Mouse (Mus musculus) kidney, embryonic 16.5 days (tissue): ENCODE data around the gene Ptpre. TPM values are rescaled to one million over a fixed set of nuclear protein-coding genes. Genes with fewer than 3 reads are reported as not detected.
A peak's percentile ranks its signal among the peaks of the same experiment; 100 is the strongest.

Experiments
- ATAC-seq: fragments of 200-750 bp; cut with Nextera tagmentation; 2 replicates; pipeline ENCODE4 v1.8.0; 2017; ENCODE audit warnings: moderate TSS enrichment; ENCODE audit not compliant: low FRiP score, low TSS enrichment
- H3K27ac ChIP-seq: fragments of 300-500 bp; sonication (generic); 2 replicates; pipeline ENCODE4 v1.5.1; 2014; ENCODE audit warnings: low read length
- H3K27me3 ChIP-seq: fragments of 300-500 bp; sonication (generic); 2 replicates; pipeline ENCODE4 v1.6.1; 2014; ENCODE audit warnings: low read length, control low read depth, mixed read lengths; ENCODE audit not compliant: insufficient read depth
- H3K36me3 ChIP-seq: fragments of 300-500 bp; sonication (generic); 2 replicates; pipeline ENCODE4 v1.6.1; 2014; ENCODE audit warnings: low read length, control low read depth, mixed read lengths; ENCODE audit not compliant: insufficient read depth
- H3K4me1 ChIP-seq: fragments of 300-500 bp; sonication (generic); 2 replicates; pipeline ENCODE4 v1.6.1; 2014; ENCODE audit warnings: low read length, control low read depth, mixed read lengths; ENCODE audit not compliant: insufficient read depth
- H3K4me2 ChIP-seq: fragments of 300-500 bp; sonication (generic); replicated peaks from 2 replicates; pipeline ENCODE4 v1.6.1; 2014; ENCODE audit warnings: low read depth, low read length
- H3K4me3 ChIP-seq: fragments of 300-500 bp; sonication (generic); 2 replicates; pipeline ENCODE4 v1.5.1; 2014; ENCODE audit warnings: mild to moderate bottlenecking, low read length
- H3K9ac ChIP-seq: fragments of 300-500 bp; sonication (generic); replicated peaks from 2 replicates; pipeline ENCODE4 v1.6.1; 2014; ENCODE audit warnings: low read length
- H3K9me3 ChIP-seq: fragments of 300-500 bp; sonication (generic); 2 replicates; pipeline ENCODE4 v1.6.1; 2016; ENCODE audit warnings: low read length, control low read depth
- WGBS: fragments of 180-500 bp; shearing (Covaris S2); extraction: QIAGEN DNeasy Blood & Tissue Kit; methylation state at CpG from one replicate; pipeline ENCODE4 v1.1.7; 2014; 5-methylcytosine and 5-hydroxymethylcytosine counted together
- polyA plus RNA-seq: library from polyadenylated mRNA; unstranded; fragments of >200 nt; fragmentation: Nextera tagmentation; extraction: Ambion mirVana; gene quantifications from 2 replicates; pipeline ENCODE4 v1.2.1, GENCODE M21; 2015

The Ptpre gene
- polyA plus RNA-seq, 1 experiment from 2014 or later = 1.3 TPM

DNA sequence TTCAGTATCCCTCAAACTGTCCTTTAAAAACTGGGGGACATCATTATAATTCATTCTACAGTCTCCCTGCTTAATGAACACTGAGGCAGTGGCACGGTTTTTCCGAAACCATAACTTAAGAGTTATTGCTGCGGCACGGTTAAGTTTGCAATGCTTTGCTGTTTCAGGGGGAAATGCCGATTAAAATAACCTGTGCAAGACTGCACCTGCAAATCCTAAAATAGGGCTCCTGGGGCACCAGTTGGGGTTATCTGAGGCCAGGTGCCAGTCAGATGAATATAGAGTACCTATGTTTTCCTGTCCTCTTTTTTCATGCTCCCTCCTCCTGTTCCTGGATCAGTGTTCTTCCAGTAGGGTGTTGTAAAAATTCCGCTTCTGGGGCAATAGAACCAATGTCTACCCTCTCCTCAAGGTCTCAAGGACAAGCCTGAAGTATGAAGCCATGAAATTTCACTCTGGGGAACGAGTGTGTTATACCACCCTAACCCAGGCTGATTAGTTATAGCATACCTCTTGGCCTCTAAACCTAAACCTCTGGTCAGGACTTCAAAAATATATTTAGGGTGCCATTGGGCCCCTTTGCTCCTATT is 179.8 kb downstream of the Ptpre start:
- Histone ChIP-seq H3K27me3 (no peaks in the 10 kb centered on the region), H3K36me3 (peaks cover 3% of the 10 kb centered on the region; the same call in 1 of the 2 replicates), H3K4me3 (peak overlapping the region; percentile 97), H3K9ac (peak overlapping the region; percentile 68), H3K9me3 (no peaks in the 10 kb centered on the region), H3K4me1 (peaks cover 19% of the 10 kb centered on the region), H3K4me2 (peak overlapping the region; percentile 69), H3K27ac (no peak overlapping the region)
- WGBS = 55% methylated on average over 7 of the region's 7 CpGs
- no peak for ATAC-seq

DNA sequence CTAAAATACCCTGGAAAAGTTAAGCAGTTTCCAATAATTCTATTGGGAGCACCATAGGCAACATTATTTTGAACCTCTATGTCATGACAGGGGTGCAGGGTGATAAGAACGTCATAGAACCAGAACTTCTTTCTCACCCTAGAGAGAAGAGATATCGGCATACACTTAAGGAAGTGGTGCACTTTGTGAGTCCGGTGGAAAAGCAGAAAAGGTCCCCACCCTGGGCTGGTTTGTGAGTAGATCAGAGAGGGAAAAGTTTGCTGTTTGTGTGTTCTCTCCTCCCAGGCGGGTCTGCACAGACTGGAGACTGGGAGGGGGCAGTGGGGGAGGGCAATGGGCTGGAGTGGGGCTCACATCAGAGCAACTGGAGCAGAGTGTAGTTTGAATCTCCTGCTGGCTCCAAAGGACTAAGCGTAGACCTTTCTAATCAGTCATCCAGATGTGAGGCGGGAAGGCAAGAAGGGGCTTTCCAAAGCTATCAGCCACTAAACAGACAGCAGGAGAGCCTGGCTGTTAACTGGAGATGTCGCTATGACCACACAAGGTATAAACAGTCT is 184.2 kb downstream of the Ptpre start:
- peaks cover 4% of the 10 kb centered on the region for H3K4me1 ChIP-seq
- WGBS = 81% methylated on average over 7 of the region's 7 CpGs
- no peak for ATAC-seq

DNA sequence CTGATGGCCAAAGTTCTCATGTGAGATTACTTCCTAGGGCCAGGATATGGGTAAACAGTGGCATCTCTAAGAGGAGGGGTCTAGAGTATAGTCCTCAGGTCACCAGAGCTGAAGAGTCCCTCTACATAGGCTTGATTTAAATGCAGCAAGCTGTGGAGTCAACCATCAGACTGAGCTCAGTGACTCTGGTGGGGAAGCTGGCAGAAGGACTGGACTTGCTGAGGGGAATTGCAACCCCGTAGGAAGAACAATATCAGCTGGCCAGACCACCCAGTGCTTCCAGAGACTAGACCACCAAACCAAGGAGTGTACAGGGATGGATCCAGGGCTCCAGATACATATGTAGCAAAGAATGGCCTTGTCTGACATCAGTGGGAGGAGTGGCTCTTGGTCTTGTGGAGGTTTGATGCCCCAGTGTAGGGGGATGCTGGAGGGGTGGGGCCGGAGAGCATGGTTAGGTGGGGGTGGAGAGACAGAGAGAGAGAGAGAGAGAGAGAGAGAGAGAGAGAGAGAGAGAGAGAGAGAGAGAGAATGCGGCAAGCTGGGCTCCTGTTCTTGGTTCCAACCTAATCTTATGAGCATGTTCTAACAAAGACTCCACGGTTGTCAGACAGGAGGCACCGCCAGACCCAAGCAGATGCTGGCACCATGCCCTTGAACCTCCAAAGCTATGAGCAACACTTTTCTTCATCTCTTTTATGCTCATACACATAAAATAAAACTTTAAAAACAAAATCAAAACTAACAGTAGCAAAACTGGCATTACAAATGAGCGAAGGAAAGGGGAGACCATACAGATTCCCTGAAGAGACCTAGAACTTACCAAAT is 184.9 kb downstream of the Ptpre start:
- Histone ChIP-seq H3K4me1 (no peaks in the 10 kb centered on the region; the same call in 1 of the 2 replicates), H3K36me3 (no peaks in the 10 kb centered on the region), H3K4me3 (no peak overlapping the region), H3K27ac (no peak overlapping the region), H3K9me3 (no peaks in the 10 kb centered on the region), H3K9ac (no peak overlapping the region), H3K27me3 (no peaks in the 10 kb centered on the region), H3K4me2 (no peak overlapping the region)
- no peak for ATAC-seq
- 89% methylated on average over 6 of the region's 6 CpGs for WGBS

More for the DNA sequence above, 184.2 kb downstream of the Ptpre start:
- H3K9me3 ChIP-seq = no peaks in the 10 kb centered on the region
- no peak overlapping the region for H3K9ac ChIP-seq
- no peak overlapping the region for H3K4me2 ChIP-seq
- no peak overlapping the region for H3K4me3 ChIP-seq
- H3K27ac ChIP-seq = no peak overlapping the region
- H3K27me3 ChIP-seq = no peaks in the 10 kb centered on the region
- no peaks in the 10 kb centered on the region for H3K36me3 ChIP-seq

- 36% methylated on average over 6 of the region's 6 CpGs for WGBS
- Histone ChIP-seq H3K36me3 (no peaks in the 10 kb centered on the region), H3K9me3 (no peaks in the 10 kb centered on the region), H3K9ac (no peak overlapping the region), H3K27ac (peak overlapping the region; percentile 35), H3K4me3 (no peak overlapping the region), H3K4me1 (no peaks in the 10 kb centered on the region), H3K27me3 (no peaks in the 10 kb centered on the region), H3K4me2 (no peak overlapping the region)
- ATAC-seq = 0 out of 2 replicates have a peak, but pooled peaks have one; percentile 39
These were observed 186.5 kb downstream of the Ptpre start for GRCm38 (mm10) chr7:135723672-135724341.

- no peaks in the 10 kb centered on the region for H3K9me3 ChIP-seq
- 77% methylated on average over 1 of the region's 1 CpGs for WGBS
- H3K9ac ChIP-seq = no peak overlapping the region
- no peak overlapping the region for H3K4me2 ChIP-seq
- H3K4me3 ChIP-seq = no peak overlapping the region
- no peaks in the 10 kb centered on the region for H3K36me3 ChIP-seq
- no peaks in the 10 kb centered on the region for H3K27me3 ChIP-seq
- ATAC-seq = no peak
- H3K27ac ChIP-seq = no peak overlapping the region
- H3K4me1 ChIP-seq = no peaks in the 10 kb centered on the region
These were observed 189.4 kb downstream of the Ptpre start for GRCm38 (mm10) chr7:135726707-135727106.

GRCm38 (mm10) chr7:135728038-135728437 is 190.8 kb downstream of the Ptpre start:
- Histone ChIP-seq H3K4me1 (no peaks in the 10 kb centered on the region), H3K4me3 (no peak overlapping the region), H3K9ac (no peak overlapping the region), H3K9me3 (no peaks in the 10 kb centered on the region), H3K4me2 (no peak overlapping the region), H3K27ac (no peak overlapping the region), H3K27me3 (no peaks in the 10 kb centered on the region), H3K36me3 (no peaks in the 10 kb centered on the region)
- 89% methylated on average over 12 of the region's 12 CpGs for WGBS
- ATAC-seq = no peak

- no peaks in the 10 kb centered on the region for H3K36me3 ChIP-seq
- no peak overlapping the region for H3K4me3 ChIP-seq
- H3K27me3 ChIP-seq = no peaks in the 10 kb centered on the region
- H3K4me1 ChIP-seq = peaks cover 6% of the 10 kb centered on the region; the same call in 1 of the 2 replicates
- no peak overlapping the region for H3K27ac ChIP-seq
- H3K9ac ChIP-seq = no peak overlapping the region
- H3K9me3 ChIP-seq = no peaks in the 10 kb centered on the region
- no peak for ATAC-seq
- 87% methylated on average over 5 of the region's 5 CpGs for WGBS
- no peak overlapping the region for H3K4me2 ChIP-seq
These were observed 197.1 kb downstream of the Ptpre start for GRCm38 (mm10) chr7:135734379-135734778.

DNA sequence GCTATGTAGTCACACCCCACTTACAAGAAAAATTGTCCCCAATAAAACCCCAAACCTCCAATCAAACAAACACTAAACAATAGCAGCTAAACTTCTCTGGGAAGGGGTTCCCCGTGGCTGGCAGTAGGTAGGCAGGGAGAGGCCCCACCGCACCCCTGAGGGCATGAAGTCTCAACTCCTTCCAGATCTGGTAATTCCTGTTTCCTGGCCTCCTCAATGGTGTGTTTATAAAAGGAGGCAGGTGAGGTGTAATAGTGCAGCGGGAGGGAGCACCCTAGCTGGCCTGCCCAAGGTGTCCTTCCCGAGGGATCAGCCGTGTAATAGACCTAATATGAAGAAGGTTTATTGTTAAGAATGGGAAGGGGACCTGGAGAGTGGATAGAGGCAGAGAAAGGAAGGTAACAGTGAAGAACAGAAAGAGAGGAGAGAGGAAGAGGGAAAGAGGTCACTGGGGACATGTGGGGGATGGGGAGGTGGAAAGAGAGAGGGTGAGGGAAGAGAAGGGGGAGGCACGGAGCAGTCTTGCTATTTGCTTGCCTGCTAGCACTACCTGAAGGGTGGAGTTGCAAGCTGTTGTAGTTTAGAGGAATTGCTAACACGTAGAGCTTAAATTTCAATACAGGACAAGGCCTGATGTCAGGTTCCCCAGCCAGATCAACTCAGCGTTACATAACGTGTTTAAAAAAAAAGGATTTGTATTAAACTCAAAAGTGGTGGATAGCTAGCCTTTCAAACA is 197.8 kb downstream of the Ptpre start:
- Histone ChIP-seq H3K36me3 (no peaks in the 10 kb centered on the region), H3K27ac (peak overlapping the region; percentile 75), H3K4me1 (peaks cover 6% of the 10 kb centered on the region; the same call in 1 of the 2 replicates), H3K9me3 (no peaks in the 10 kb centered on the region), H3K4me3 (no peak overlapping the region), H3K27me3 (no peaks in the 10 kb centered on the region), H3K9ac (no peak overlapping the region), H3K4me2 (peak overlapping the region; percentile 44; the same call in 1 of the 2 replicates)
- no peak for ATAC-seq
- WGBS = 69% methylated on average over 9 of the region's 9 CpGs
